Mouse (Mus musculus): ENCODE results near the gene Shank3. TPM values are rescaled to one million over a fixed set of nuclear protein-coding genes. Genes with fewer than 3 reads are reported as not detected.

Shank3 gene
- polyA plus RNA-seq, 1 experiment from 2014 or later, result 1.8 TPM

- Histone ChIP-seq H3K4me1 (ENCODE audit: insufficient read depth, low read length) (no peaks in the 10 kb centered on the region), H3K9ac (replicated peaks; ENCODE audit: low read length) (no peak overlapping the region), H3K27ac (ENCODE audit: low read length) (no peak overlapping the region), H3K4me2 (replicated peaks; ENCODE audit: low read depth, low read length) (no peak overlapping the region), H3K36me3 (ENCODE audit: insufficient read depth, low read length) (no peaks in the 10 kb centered on the region), H3K27me3 (ENCODE audit: insufficient read depth, low read length) (no peaks in the 10 kb centered on the region), H3K9me3 (ENCODE audit: low read length) (no peaks in the 10 kb centered on the region), H3K4me3 (ENCODE audit: low read length) (no peak overlapping the region)
- no peak for ATAC-seq (ENCODE audit: low FRiP score, low TSS enrichment)
- WGBS, result 71% methylated on average over 12 of the region's 12 CpGs
Measured at GRCm38 (mm10) chr15:89605822-89606570, 106.6 kb downstream of the Shank3 start.

DNA sequence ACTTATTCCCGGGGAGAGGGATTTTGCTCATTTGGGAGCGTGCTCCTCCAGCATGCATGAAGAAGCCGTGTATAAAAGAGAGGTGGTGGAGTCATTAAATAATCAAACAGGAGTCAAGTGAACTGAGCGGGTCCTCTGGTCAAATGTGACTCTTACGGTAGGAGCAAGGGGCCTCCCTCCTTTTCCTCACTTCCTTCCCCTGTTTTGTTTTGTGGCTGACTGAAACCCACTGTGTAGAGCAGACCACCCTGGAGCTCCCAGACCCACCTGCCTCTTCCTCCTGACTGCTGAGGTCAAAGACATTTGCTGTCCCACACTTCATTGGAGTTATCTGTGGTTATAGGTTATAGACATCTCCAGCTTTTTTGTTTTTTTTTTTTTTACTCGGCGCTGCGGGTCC, 108.1 kb downstream of the Shank3 start:
- no peak for ATAC-seq (ENCODE audit: low FRiP score, low TSS enrichment)
- no peak overlapping the region for H3K9ac ChIP-seq (replicated peaks; ENCODE audit: low read length)
- no peaks in the 10 kb centered on the region for H3K36me3 ChIP-seq (ENCODE audit: insufficient read depth, low read length)
- H3K4me3 ChIP-seq (ENCODE audit: low read length), result no peak overlapping the region
- H3K9me3 ChIP-seq (ENCODE audit: low read length), result no peaks in the 10 kb centered on the region
- 83% methylated on average over 8 of the region's 8 CpGs for WGBS
- H3K27ac ChIP-seq (ENCODE audit: low read length), result no peak overlapping the region
- no peaks in the 10 kb centered on the region for H3K4me1 ChIP-seq (ENCODE audit: insufficient read depth, low read length)
- no peaks in the 10 kb centered on the region for H3K27me3 ChIP-seq (ENCODE audit: insufficient read depth, low read length)
- no peak overlapping the region for H3K4me2 ChIP-seq (replicated peaks; ENCODE audit: low read depth, low read length)

- no peak for ATAC-seq (ENCODE audit: low FRiP score, low TSS enrichment)
- Histone ChIP-seq H3K9ac (replicated peaks; ENCODE audit: low read length) (no peak overlapping the region), H3K4me3 (ENCODE audit: low read length) (no peak overlapping the region), H3K4me2 (replicated peaks; ENCODE audit: low read depth, low read length) (no peak overlapping the region), H3K4me1 (ENCODE audit: insufficient read depth, low read length) (no peaks in the 10 kb centered on the region), H3K9me3 (ENCODE audit: low read length) (no peaks in the 10 kb centered on the region), H3K27ac (ENCODE audit: low read length) (no peak overlapping the region), H3K27me3 (ENCODE audit: insufficient read depth, low read length) (no peaks in the 10 kb centered on the region), H3K36me3 (ENCODE audit: insufficient read depth, low read length) (no peaks in the 10 kb centered on the region)
- 81% methylated on average over 9 of the region's 9 CpGs for WGBS
Measured at GRCm38 (mm10) chr15:89607888-89608287, 108.5 kb downstream of the Shank3 start.

Other genes starting within 250 kb of the Shank3 start
- 49.3 and 52.0 TPM in 2 replicates for gene Sbf1, start 184.3 kb upstream of the Shank3 start, polyA plus RNA-seq (2015; fragmentation: Nextera tagmentation; extraction: Ambion mirVana)
- 0.98 and 1.5 TPM in 2 replicates for gene Adm2, start 176.9 kb upstream of the Shank3 start, polyA plus RNA-seq (2015; fragmentation: Nextera tagmentation; extraction: Ambion mirVana)
- gene Miox, start 165.2 kb upstream of the Shank3 start, polyA plus RNA-seq (2015; fragmentation: Nextera tagmentation; extraction: Ambion mirVana), result 17.0 and 28.6 TPM in 2 replicates
- gene Lmf2, start 144.0 kb upstream of the Shank3 start, polyA plus RNA-seq (2015; fragmentation: Nextera tagmentation; extraction: Ambion mirVana), result 68.3 and 79.0 TPM in 2 replicates
- gene Ncaph2, start 143.9 kb upstream of the Shank3 start, polyA plus RNA-seq (2015; fragmentation: Nextera tagmentation; extraction: Ambion mirVana), result 165 and 175 TPM in 2 replicates
- 9.7 and 11.8 TPM in 2 replicates for gene Sco2, start 125.8 kb upstream of the Shank3 start, polyA plus RNA-seq (2015; fragmentation: Nextera tagmentation; extraction: Ambion mirVana)
- 0.94 and 1.9 TPM in 2 replicates for gene Tymp, start 122.6 kb upstream of the Shank3 start, polyA plus RNA-seq (2015; fragmentation: Nextera tagmentation; extraction: Ambion mirVana)
- 1.1 and 1.6 TPM in 2 replicates for gene Odf3b, start 120.3 kb upstream of the Shank3 start, polyA plus RNA-seq (2015; fragmentation: Nextera tagmentation; extraction: Ambion mirVana)
- 0.04 TPM in 1 of 2 replicates, not detected in the other for gene Klhdc7b, start 114.7 kb upstream of the Shank3 start, polyA plus RNA-seq (2015; fragmentation: Nextera tagmentation; extraction: Ambion mirVana)
- gene Syce3, start 89.1 kb upstream of the Shank3 start, polyA plus RNA-seq (2015; fragmentation: Nextera tagmentation; extraction: Ambion mirVana), result not detected in 2 replicates
- gene Cpt1b, start 73.8 kb upstream of the Shank3 start, polyA plus RNA-seq (2015; fragmentation: Nextera tagmentation; extraction: Ambion mirVana), result 7.4 and 8.1 TPM in 2 replicates
- 2.8 and 5.0 TPM in 2 replicates for gene C730034F03Rik, start 70.0 kb upstream of the Shank3 start, polyA plus RNA-seq (2015; fragmentation: Nextera tagmentation; extraction: Ambion mirVana)
- gene Gm44502, start 69.9 kb upstream of the Shank3 start, polyA plus RNA-seq (2015; fragmentation: Nextera tagmentation; extraction: Ambion mirVana), result 0.33 TPM in 1 of 2 replicates, not detected in the other
- 57.6 and 64.3 TPM in 2 replicates for gene Chkb, start 69.7 kb upstream of the Shank3 start, polyA plus RNA-seq (2015; fragmentation: Nextera tagmentation; extraction: Ambion mirVana)
- gene Mapk8ip2, start 45.7 kb upstream of the Shank3 start, polyA plus RNA-seq (2015; fragmentation: Nextera tagmentation; extraction: Ambion mirVana), result 0.92 and 1.1 TPM in 2 replicates
- 19.2 and 21.1 TPM in 2 replicates for gene Arsa, start 22.2 kb upstream of the Shank3 start, polyA plus RNA-seq (2015; fragmentation: Nextera tagmentation; extraction: Ambion mirVana)
- gene Acr, start 68.7 kb downstream of the Shank3 start, polyA plus RNA-seq (2015; fragmentation: Nextera tagmentation; extraction: Ambion mirVana), result 0.15 TPM in 1 of 2 replicates, not detected in the other
- gene Rabl2, start 92.3 kb downstream of the Shank3 start, polyA plus RNA-seq (2015; fragmentation: Nextera tagmentation; extraction: Ambion mirVana), result 56.1 and 59.5 TPM in 2 replicates

Measured in kidney, embryonic 16.5 days (tissue).